Mouse (Mus musculus) midbrain, embryonic 11.5 days (tissue): ENCODE results near the gene Olfr785. TPM values are rescaled to one million over a fixed set of nuclear protein-coding genes. Genes with fewer than 3 reads are reported as not detected.
"Not testable (repeated sequence)": the region's sequence is repeated elsewhere in the genome, so short reads cannot be mapped to it uniquely, and the experiment has no call there.

ENCODE experiments used
- ATAC-seq: fragments of 200-750 bp; cut with Nextera tagmentation; 2 replicates; pipeline ENCODE4 v1.8.0; 2017; ENCODE audit warnings: moderate TSS enrichment, moderate library complexity; ENCODE audit not compliant: low FRiP score
- DNase-seq: peaks from one replicate; pipeline ENCODE4 v3.0.0; 2015; ENCODE audit warnings: low spot score; ENCODE audit errors: missing footprints
- H3K27ac ChIP-seq: fragments of 300-500 bp; sonication (generic); 2 replicates; pipeline ENCODE4 v1.5.1; 2014; ENCODE audit warnings: low read depth, low read length
- H3K27me3 ChIP-seq: fragments of 300-500 bp; sonication (generic); 2 replicates; pipeline ENCODE4 v1.6.1; 2014; ENCODE audit warnings: mild to moderate bottlenecking, low read length, moderate library complexity, mixed read lengths; ENCODE audit not compliant: control insufficient read depth, insufficient read depth
- H3K36me3 ChIP-seq: fragments of 300-500 bp; sonication (generic); 2 replicates; pipeline ENCODE4 v1.6.1; 2014; ENCODE audit warnings: mild to moderate bottlenecking, low read length, moderate library complexity, mixed read lengths; ENCODE audit not compliant: control insufficient read depth, insufficient read depth
- H3K4me1 ChIP-seq: fragments of 300-500 bp; sonication (generic); 2 replicates; pipeline ENCODE4 v1.6.1; 2014; ENCODE audit warnings: low read length; ENCODE audit not compliant: control insufficient read depth, insufficient read depth
- H3K4me2 ChIP-seq: fragments of 300-500 bp; sonication (generic); 2 replicates; pipeline ENCODE4 v1.6.1; 2014; ENCODE audit warnings: mild to moderate bottlenecking, moderate library complexity
- H3K4me3 ChIP-seq: fragments of 300-500 bp; sonication (generic); 2 replicates; pipeline ENCODE4 v1.5.1; 2014; ENCODE audit warnings: low read depth, low read length
- H3K9ac ChIP-seq: fragments of 300-500 bp; sonication (generic); 2 replicates; pipeline ENCODE4 v1.6.1; 2014; ENCODE audit warnings: low read length
- H3K9me3 ChIP-seq: fragments of 300-500 bp; sonication (generic); 2 replicates; pipeline ENCODE4 v1.6.1; 2016; ENCODE audit warnings: low read length; ENCODE audit not compliant: control insufficient read depth
- WGBS: fragments of 180-500 bp; shearing (Covaris S2); extraction: QIAGEN DNeasy Blood & Tissue Kit; methylation state at CpG from one replicate; pipeline ENCODE4 v1.1.7; 2014; 5-methylcytosine and 5-hydroxymethylcytosine counted together
- polyA plus RNA-seq: library from polyadenylated mRNA; unstranded; fragments of >200 nt; fragmentation: Nextera tagmentation; extraction: Ambion mirVana; gene quantifications from 2 replicates; pipeline ENCODE4 v1.2.1, GENCODE M21; 2014

Olfr785 gene
- polyA plus RNA-seq, result not detected in 2 replicates

- Histone ChIP-seq H3K4me3 (no peak within 1 kb of the TSS), H3K4me1 (no peaks in the 10 kb centered on the region), H3K4me2 (no peak within 1 kb of the TSS), H3K36me3 (no peaks in the 10 kb centered on the region), H3K9ac (no peak within 1 kb of the TSS), H3K27me3 (no peaks in the 10 kb centered on the region), H3K27ac (no peak within 1 kb of the TSS), H3K9me3 (no peaks in the 10 kb centered on the region)
- DNase-seq, result no peak
- 76% methylated on average over 2 of the region's 2 CpGs for WGBS
- ATAC-seq, result no peak
Observed at GRCm38 (mm10) chr10:129405126-129405525, at the start of gene Olfr785. TSS of gene Olfr785 (plus strand) at chr10:129405426.

- WGBS, result 87% methylated on average over 4 of the region's 4 CpGs
- not testable (repeated sequence) for H3K4me3 ChIP-seq, DNase-seq, H3K4me2 ChIP-seq, H3K4me1 ChIP-seq, H3K9me3 ChIP-seq, H3K27ac ChIP-seq, H3K36me3 ChIP-seq, H3K27me3 ChIP-seq, H3K9ac ChIP-seq, ATAC-seq
Observed at GRCm38 (mm10) chr10:129356496-129356895, 48.7 kb upstream of the Olfr785 start.

GRCm38 (mm10) chr10:129357307-129357706 lies 47.9 kb upstream of the Olfr785 start:
- WGBS, result 76% methylated on average over 5 of the region's 5 CpGs
- no peaks in the 10 kb centered on the region for H3K9me3 ChIP-seq
- H3K36me3 ChIP-seq, result no peaks in the 10 kb centered on the region
- no peak overlapping the region for H3K4me2 ChIP-seq
- ATAC-seq (no peak), DNase-seq (no peak)
- no peaks in the 10 kb centered on the region for H3K4me1 ChIP-seq
- H3K9ac ChIP-seq, result no peak overlapping the region
- H3K27ac ChIP-seq, result no peak overlapping the region
- no peak overlapping the region for H3K4me3 ChIP-seq
- H3K27me3 ChIP-seq, result no peaks in the 10 kb centered on the region

GRCm38 (mm10) chr10:129374051-129374450 lies 31.2 kb upstream of the Olfr785 start:
- not testable (repeated sequence) for H3K9ac ChIP-seq, H3K4me2 ChIP-seq, H3K36me3 ChIP-seq, H3K4me1 ChIP-seq, H3K27ac ChIP-seq, H3K4me3 ChIP-seq, DNase-seq, H3K9me3 ChIP-seq, H3K27me3 ChIP-seq, ATAC-seq
- 90% methylated on average over 5 of the region's 5 CpGs for WGBS

- no peak for ATAC-seq
- Histone ChIP-seq H3K9me3 (no peaks in the 10 kb centered on the region), H3K4me2 (no peak within 1 kb of the TSS), H3K4me3 (no peak within 1 kb of the TSS), H3K27ac (no peak within 1 kb of the TSS), H3K9ac (no peak within 1 kb of the TSS), H3K4me1 (no peaks in the 10 kb centered on the region), H3K27me3 (no peaks in the 10 kb centered on the region), H3K36me3 (no peaks in the 10 kb centered on the region)
- no peak for DNase-seq
Observed at GRCm38 (mm10) chr10:129383783-129384182, 21.4 kb upstream of the Olfr785 start, which contains the start of gene Olfr784. TSS of gene Olfr784 (plus strand) at chr10:129384083.

GRCm38 (mm10) chr10:129400892-129401291 lies 4.3 kb upstream of the Olfr785 start:
- no peak for ATAC-seq
- WGBS, result 49% methylated on average over 5 of the region's 5 CpGs

GRCm38 (mm10) chr10:129427006-129427405 lies 21.8 kb downstream of the Olfr785 start, which contains the start of gene Olfr786:
TSS of gene Olfr786 (plus strand) at chr10:129427306.
- Histone ChIP-seq H3K36me3 (no peaks in the 10 kb centered on the region), H3K4me3 (no peak within 1 kb of the TSS), H3K4me1 (no peaks in the 10 kb centered on the region), H3K9me3 (no peaks in the 10 kb centered on the region), H3K27ac (no peak within 1 kb of the TSS), H3K27me3 (no peaks in the 10 kb centered on the region), H3K9ac (no peak within 1 kb of the TSS), H3K4me2 (no peak within 1 kb of the TSS)
- no peak for DNase-seq
- ATAC-seq, result no peak

More at GRCm38 (mm10) chr10:129400892-129401291, 4.3 kb upstream of the Olfr785 start:
- Histone ChIP-seq H3K9me3 (no peaks in the 10 kb centered on the region), H3K9ac (no peak overlapping the region), H3K36me3 (no peaks in the 10 kb centered on the region), H3K4me3 (no peak overlapping the region), H3K4me1 (no peaks in the 10 kb centered on the region), H3K27ac (no peak overlapping the region), H3K27me3 (no peaks in the 10 kb centered on the region), H3K4me2 (no peak overlapping the region)
- DNase-seq, result no peak

Other genes starting within 250 kb of the Olfr785 start
- gene Olfr771, start 240.7 kb upstream of the Olfr785 start, polyA plus RNA-seq, result not detected in 2 replicates
- gene Olfr772, start 227.5 kb upstream of the Olfr785 start, polyA plus RNA-seq, result not detected in 2 replicates
- gene Olfr773, start 218.0 kb upstream of the Olfr785 start, polyA plus RNA-seq, result not detected in 2 replicates
- not detected in 2 replicates for gene Olfr774, start 169.2 kb upstream of the Olfr785 start, polyA plus RNA-seq
- not detected in 2 replicates for gene Olfr775, start 157.0 kb upstream of the Olfr785 start, polyA plus RNA-seq
- not detected in 2 replicates for gene Olfr776, start 146.3 kb upstream of the Olfr785 start, polyA plus RNA-seq
- gene Olfr777, start 133.9 kb upstream of the Olfr785 start, polyA plus RNA-seq, result not detected in 2 replicates
- not detected in 2 replicates for gene Olfr780, start 87.3 kb upstream of the Olfr785 start, polyA plus RNA-seq
- gene Olfr781, start 76.6 kb upstream of the Olfr785 start, polyA plus RNA-seq, result not detected in 2 replicates
- not detected in 2 replicates for gene Olfr782, start 56.6 kb upstream of the Olfr785 start, polyA plus RNA-seq
- 0.06 and 0.14 TPM in 2 replicates for gene Olfr784, start 21.3 kb upstream of the Olfr785 start, polyA plus RNA-seq
- not detected in 2 replicates for gene Olfr786, start 21.9 kb downstream of the Olfr785 start, polyA plus RNA-seq
- not detected in 2 replicates for gene Olfr787, start 56.4 kb downstream of the Olfr785 start, polyA plus RNA-seq
- gene Olfr788, start 65.6 kb downstream of the Olfr785 start, polyA plus RNA-seq, result not detected in 2 replicates
- gene Olfr789, start 79.3 kb downstream of the Olfr785 start, polyA plus RNA-seq, result not detected in 2 replicates
- gene Olfr790, start 93.1 kb downstream of the Olfr785 start, polyA plus RNA-seq, result not detected in 2 replicates
- gene Olfr791, start 116.4 kb downstream of the Olfr785 start, polyA plus RNA-seq, result not detected in 2 replicates
- not detected in 2 replicates for gene Olfr792, start 133.7 kb downstream of the Olfr785 start, polyA plus RNA-seq
- not detected in 2 replicates for gene Olfr794, start 162.2 kb downstream of the Olfr785 start, polyA plus RNA-seq
- not detected in 2 replicates for gene Olfr796, start 207.1 kb downstream of the Olfr785 start, polyA plus RNA-seq
- not detected in 2 replicates for gene Olfr798, start 222.5 kb downstream of the Olfr785 start, polyA plus RNA-seq
- not detected in 2 replicates for gene Olfr799, start 232.1 kb downstream of the Olfr785 start, polyA plus RNA-seq